Mouse (Mus musculus): ENCODE data around the gene Itch. TPM values are rescaled to one million over a fixed set of nuclear protein-coding genes. Genes with fewer than 3 reads are reported as not detected.

The Itch gene
- polyA plus RNA-seq, 1 experiment from 2014 or later = 58.1 TPM

DNA sequence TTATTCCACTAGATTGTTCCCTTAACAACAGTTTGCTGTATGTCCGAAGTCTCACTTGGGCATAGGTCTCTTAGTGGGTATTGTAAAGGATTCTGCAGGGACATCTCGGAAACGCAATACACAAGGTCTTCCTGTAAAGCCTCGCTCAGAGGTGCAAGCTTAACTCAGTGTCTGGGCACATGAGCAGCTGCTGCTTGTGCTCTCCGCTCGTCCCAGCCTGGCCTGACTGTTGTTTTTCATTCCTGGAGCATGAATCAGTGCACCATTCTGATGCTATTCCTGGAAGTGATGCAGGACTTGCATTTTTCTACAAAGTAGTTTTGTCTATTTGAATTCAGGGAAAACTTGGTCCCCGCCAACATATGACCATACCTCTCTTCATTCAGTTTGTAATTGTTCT lies 91.4 kb downstream of the Itch start:
- ATAC-seq (ENCODE audit: low FRiP score, low read depth) = no peak
- no peak overlapping the region for H3K9ac ChIP-seq
- no peak overlapping the region for H3K27ac ChIP-seq
- peaks cover 56% of the 10 kb centered on the region for H3K36me3 ChIP-seq
- no peaks in the 10 kb centered on the region for H3K27me3 ChIP-seq (replicated peaks)
- H3K4me2 ChIP-seq (replicated peaks) = no peak overlapping the region
- no peaks in the 10 kb centered on the region for H3K9me3 ChIP-seq
- no peaks in the 10 kb centered on the region for H3K4me1 ChIP-seq
- 95% methylated on average over 7 of the region's 7 CpGs for WGBS
- H3K4me3 ChIP-seq = no peak overlapping the region

GRCm38 (mm10) chr2:155235746-155236361 lies 102.5 kb downstream of the Itch start:
- 7% methylated on average over 13 of the region's 13 CpGs for WGBS
- Histone ChIP-seq H3K4me2 (replicated peaks) (peak overlapping the region; percentile 81), H3K27ac (0 out of 2 replicates have a peak overlapping the region, but pooled peaks have one; percentile 68), H3K36me3 (peaks cover 4% of the 10 kb centered on the region; the same call in 1 of the 2 replicates), H3K4me3 (peak overlapping the region; percentile 92), H3K4me1 (peaks cover 15% of the 10 kb centered on the region), H3K27me3 (replicated peaks) (no peaks in the 10 kb centered on the region), H3K9me3 (no peaks in the 10 kb centered on the region), H3K9ac (peak overlapping the region; percentile 90)
- peak; percentile 87 for ATAC-seq (ENCODE audit: low FRiP score, low read depth)

- Histone ChIP-seq H3K9ac (peak within 1 kb of the TSS; percentile 90), H3K9me3 (no peaks in the 10 kb centered on the region), H3K4me1 (peaks cover 15% of the 10 kb centered on the region), H3K27me3 (replicated peaks) (no peaks in the 10 kb centered on the region), H3K36me3 (peaks cover 10% of the 10 kb centered on the region; the same call in 1 of the 2 replicates), H3K27ac (peak within 1 kb of the TSS; percentile 83), H3K4me2 (replicated peaks) (peak within 1 kb of the TSS; percentile 81), H3K4me3 (peak within 1 kb of the TSS; percentile 92)
- peak; percentile 99 for ATAC-seq (ENCODE audit: low FRiP score, low read depth)
- WGBS = under 1% methylated on average over 50 of the region's 50 CpGs
These were observed 103.2 kb downstream of the Itch start, which contains the start of gene Dynlrb1 for GRCm38 (mm10) chr2:155236362-155236992. Gene Dynlrb1 (plus strand): TSS chr2:155236533.

DNA sequence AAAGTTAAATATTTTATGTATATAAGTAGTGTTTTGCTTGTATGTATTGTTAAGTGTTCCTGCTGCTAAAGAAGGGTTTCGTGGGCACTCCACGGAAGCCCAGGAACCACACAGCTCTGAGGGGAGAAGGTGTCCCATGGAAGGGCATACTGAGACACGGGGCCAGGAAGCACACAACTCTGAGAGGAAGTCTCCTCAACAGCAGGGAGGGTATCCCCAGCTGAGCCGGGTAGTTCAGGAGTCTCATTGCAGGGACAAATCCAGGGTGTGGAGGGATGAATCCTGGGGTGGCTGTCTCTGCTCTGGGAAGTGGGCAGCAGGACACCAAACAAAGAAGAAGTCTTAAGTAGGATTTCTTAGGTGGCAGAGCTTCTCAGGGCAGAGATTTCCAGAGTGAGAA lies 104.0 kb downstream of the Itch start:
- no peak for ATAC-seq (ENCODE audit: low FRiP score, low read depth)
- peaks cover 15% of the 10 kb centered on the region for H3K4me1 ChIP-seq
- H3K36me3 ChIP-seq = peaks cover 12% of the 10 kb centered on the region
- H3K9ac ChIP-seq = peak overlapping the region; percentile 90
- H3K9me3 ChIP-seq = no peaks in the 10 kb centered on the region
- WGBS = 31% methylated on average over 4 of the region's 4 CpGs
- no peaks in the 10 kb centered on the region for H3K27me3 ChIP-seq (replicated peaks)
- H3K4me3 ChIP-seq = peak overlapping the region; percentile 92
- peak overlapping the region; percentile 81 for H3K4me2 ChIP-seq (replicated peaks)
- no peak overlapping the region for H3K27ac ChIP-seq

DNA sequence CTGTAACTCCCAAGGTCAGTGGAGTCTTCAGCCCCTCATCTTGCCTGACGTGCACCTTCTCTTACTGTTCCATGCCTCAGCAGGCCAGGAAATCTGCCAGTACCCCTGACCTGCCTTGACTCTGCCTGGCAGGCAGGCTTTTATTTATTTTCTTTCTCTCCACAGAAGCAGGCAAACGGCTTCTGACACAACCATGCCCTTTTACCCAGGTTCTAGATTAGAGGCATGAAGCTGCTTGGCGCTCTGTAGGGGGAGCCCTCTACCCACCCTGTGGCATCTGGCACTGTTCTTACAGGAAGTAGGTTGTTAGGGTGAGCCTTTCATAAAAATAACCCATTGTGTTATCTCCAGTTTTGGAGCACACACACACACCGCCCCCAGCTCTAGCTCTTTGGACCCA lies 107.6 kb downstream of the Itch start:
- no peak for ATAC-seq (ENCODE audit: low FRiP score, low read depth)
- Histone ChIP-seq H3K9me3 (no peaks in the 10 kb centered on the region), H3K4me1 (peaks cover 12% of the 10 kb centered on the region), H3K4me2 (replicated peaks) (no peak overlapping the region), H3K9ac (no peak overlapping the region), H3K27ac (no peak overlapping the region), H3K4me3 (no peak overlapping the region), H3K27me3 (replicated peaks) (no peaks in the 10 kb centered on the region), H3K36me3 (peaks cover 47% of the 10 kb centered on the region)
- 84% methylated on average over 4 of the region's 4 CpGs for WGBS

DNA sequence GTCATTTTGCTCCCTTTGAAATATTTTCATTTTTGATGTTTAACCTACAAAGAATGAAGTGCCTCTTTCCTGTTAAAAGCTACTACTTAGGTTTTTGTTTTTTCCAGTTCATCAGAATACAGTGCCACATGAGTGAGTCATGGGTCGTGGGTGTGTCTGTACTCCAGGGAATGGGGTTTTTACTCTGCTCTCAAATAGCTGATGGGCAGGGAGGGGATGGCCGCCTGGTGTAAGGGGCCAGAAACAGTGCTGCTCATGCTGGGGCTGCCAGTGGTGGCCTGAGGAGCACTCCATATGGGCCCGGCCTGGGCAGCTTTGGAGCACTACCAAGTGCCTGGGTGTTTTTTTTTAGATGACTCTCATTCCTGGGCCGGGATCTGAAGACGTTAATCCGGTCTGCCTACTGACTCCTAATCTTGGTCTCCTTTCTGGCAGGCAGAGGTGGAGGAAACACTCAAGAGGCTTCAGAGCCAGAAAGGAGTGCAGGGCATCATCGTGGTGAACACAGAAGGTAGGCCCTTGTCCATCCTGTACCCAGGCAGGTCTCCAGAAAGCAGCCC lies 109.1 kb downstream of the Itch start:
- ATAC-seq (ENCODE audit: low FRiP score, low read depth) = no peak
- H3K9ac ChIP-seq = no peak overlapping the region
- H3K4me3 ChIP-seq = no peak overlapping the region
- WGBS = 89% methylated on average over 7 of the region's 7 CpGs
- H3K36me3 ChIP-seq = peaks cover 59% of the 10 kb centered on the region
- no peaks in the 10 kb centered on the region for H3K27me3 ChIP-seq (replicated peaks)
- H3K9me3 ChIP-seq = no peaks in the 10 kb centered on the region
- no peak overlapping the region for H3K4me2 ChIP-seq (replicated peaks)
- no peak overlapping the region for H3K27ac ChIP-seq
- H3K4me1 ChIP-seq = peaks cover 8% of the 10 kb centered on the region

GRCm38 (mm10) chr2:155246231-155246630 lies 112.9 kb downstream of the Itch start:
- Histone ChIP-seq H3K4me2 (replicated peaks) (no peak overlapping the region), H3K4me1 (no peaks in the 10 kb centered on the region), H3K9me3 (no peaks in the 10 kb centered on the region), H3K27ac (no peak overlapping the region), H3K4me3 (no peak overlapping the region), H3K36me3 (peaks cover 90% of the 10 kb centered on the region), H3K27me3 (replicated peaks) (no peaks in the 10 kb centered on the region), H3K9ac (no peak overlapping the region)
- no peak for ATAC-seq (ENCODE audit: low FRiP score, low read depth)
- 94% methylated on average over 4 of the region's 4 CpGs for WGBS

- Histone ChIP-seq H3K9ac (no peak overlapping the region), H3K27me3 (replicated peaks) (no peaks in the 10 kb centered on the region), H3K4me2 (replicated peaks) (no peak overlapping the region), H3K27ac (no peak overlapping the region), H3K4me3 (no peak overlapping the region), H3K9me3 (no peaks in the 10 kb centered on the region), H3K36me3 (peaks cover 83% of the 10 kb centered on the region), H3K4me1 (no peaks in the 10 kb centered on the region)
- 97% methylated on average over 1 of the region's 1 CpGs for WGBS
- no peak for ATAC-seq (ENCODE audit: low FRiP score, low read depth)
These were observed 114.9 kb downstream of the Itch start for GRCm38 (mm10) chr2:155248206-155248605.

- H3K4me3 ChIP-seq = no peak overlapping the region
- H3K4me2 ChIP-seq (replicated peaks) = no peak overlapping the region
- no peak overlapping the region for H3K27ac ChIP-seq
- no peaks in the 10 kb centered on the region for H3K27me3 ChIP-seq (replicated peaks)
- no peaks in the 10 kb centered on the region for H3K4me1 ChIP-seq
- no peak overlapping the region for H3K9ac ChIP-seq
- WGBS = 76% methylated on average over 2 of the region's 2 CpGs
- H3K9me3 ChIP-seq = no peaks in the 10 kb centered on the region
- H3K36me3 ChIP-seq = peaks cover 78% of the 10 kb centered on the region
- ATAC-seq (ENCODE audit: low FRiP score, low read depth) = no peak
These were observed 115.4 kb downstream of the Itch start for GRCm38 (mm10) chr2:155248718-155249117.

- ATAC-seq (ENCODE audit: low FRiP score, low read depth) = no peak
- Histone ChIP-seq H3K36me3 (peaks cover 70% of the 10 kb centered on the region), H3K4me3 (no peak overlapping the region), H3K9ac (no peak overlapping the region), H3K27me3 (replicated peaks) (no peaks in the 10 kb centered on the region), H3K4me2 (replicated peaks) (no peak overlapping the region), H3K27ac (no peak overlapping the region), H3K4me1 (no peaks in the 10 kb centered on the region), H3K9me3 (no peaks in the 10 kb centered on the region)
- WGBS = 95% methylated on average over 5 of the region's 5 CpGs
These were observed 116.3 kb downstream of the Itch start for GRCm38 (mm10) chr2:155249588-155249987.

DNA sequence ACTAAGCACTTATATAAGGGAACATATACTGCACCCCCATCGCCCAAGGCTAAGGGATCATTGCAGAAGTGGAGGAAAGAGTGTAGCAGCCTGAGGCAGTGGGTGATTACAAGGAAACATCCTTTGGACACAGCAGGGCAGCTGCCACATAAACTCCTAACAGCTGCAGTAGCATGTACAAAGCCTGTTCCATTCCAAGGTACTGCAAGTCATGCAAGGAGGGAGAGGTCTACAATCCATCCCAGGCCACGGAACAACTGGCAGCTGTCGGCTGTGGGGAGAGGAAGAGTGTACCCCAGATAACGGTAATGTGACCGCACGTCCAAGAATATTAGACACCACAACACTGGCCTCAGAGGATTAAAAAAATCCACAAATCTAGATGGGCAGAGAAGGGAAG lies 132.2 kb downstream of the Itch start:
- H3K36me3 ChIP-seq = no peaks in the 10 kb centered on the region
- ATAC-seq (ENCODE audit: low FRiP score, low read depth) = no peak
- no peaks in the 10 kb centered on the region for H3K4me1 ChIP-seq
- H3K4me3 ChIP-seq = no peak overlapping the region
- H3K4me2 ChIP-seq (replicated peaks) = no peak overlapping the region
- no peak overlapping the region for H3K9ac ChIP-seq
- 93% methylated on average over 6 of the region's 6 CpGs for WGBS
- no peaks in the 10 kb centered on the region for H3K9me3 ChIP-seq
- no peaks in the 10 kb centered on the region for H3K27me3 ChIP-seq (replicated peaks)
- H3K27ac ChIP-seq = no peak overlapping the region

DNA sequence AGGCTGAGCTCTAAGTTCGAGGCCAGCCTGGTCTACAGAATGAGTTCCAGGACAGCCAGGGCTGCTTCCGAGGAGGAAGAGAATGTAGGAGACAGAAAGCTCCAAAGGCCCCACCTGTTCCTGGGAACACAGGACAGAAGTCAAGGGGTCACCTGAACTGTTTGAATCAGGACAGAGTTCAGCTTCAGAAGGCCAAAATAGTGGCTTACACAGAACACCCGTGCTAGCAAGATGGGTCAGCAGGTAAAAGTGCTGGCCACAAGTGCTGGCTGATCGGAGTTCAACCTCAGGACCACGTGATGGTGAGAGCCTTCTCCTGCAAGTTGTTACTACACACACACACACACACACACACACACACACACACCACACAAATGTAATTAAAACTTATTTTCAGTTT lies 133.6 kb downstream of the Itch start:
- Histone ChIP-seq H3K27ac (no peak overlapping the region), H3K4me2 (replicated peaks) (no peak overlapping the region), H3K4me3 (no peak overlapping the region), H3K4me1 (no peaks in the 10 kb centered on the region), H3K9me3 (no peaks in the 10 kb centered on the region), H3K27me3 (replicated peaks) (no peaks in the 10 kb centered on the region), H3K36me3 (no peaks in the 10 kb centered on the region), H3K9ac (no peak overlapping the region)
- 89% methylated on average over 5 of the region's 5 CpGs for WGBS
- ATAC-seq (ENCODE audit: low FRiP score, low read depth) = no peak

Data from neural tube, embryonic 12.5 days (tissue).